Mouse (Mus musculus): ENCODE data around the gene Brsk2. TPM values are rescaled to one million over a fixed set of nuclear protein-coding genes. Genes with fewer than 3 reads are reported as not detected.

Brsk2 gene
- polyA plus RNA-seq, 1 experiment from 2014 or later: 0.49 TPM

DNA sequence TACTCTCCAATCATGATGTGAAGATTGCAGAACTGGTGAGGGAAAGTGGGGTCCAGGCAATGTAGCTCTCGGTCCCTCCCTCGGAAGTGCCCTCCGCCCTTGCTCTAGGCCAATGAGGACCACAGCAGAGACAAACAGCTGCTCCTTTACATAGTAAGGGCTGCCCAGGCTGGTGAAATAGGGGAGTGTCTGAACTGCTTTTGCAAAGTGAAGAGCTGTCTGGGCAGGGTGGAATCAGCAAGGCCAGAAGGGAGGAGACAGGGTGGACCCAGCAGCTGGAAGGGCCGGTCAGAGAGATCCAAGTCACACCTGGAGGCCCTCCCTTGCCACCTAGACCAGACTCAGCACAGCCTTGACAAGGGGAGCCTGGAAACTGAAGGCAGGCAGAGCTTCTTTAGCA lies 76.4 kb downstream of the Brsk2 start:
- DNase-seq (ENCODE audit: low spot score) (no peak), ATAC-seq (ENCODE audit: insufficient number of reproducible peaks, low FRiP score, low TSS enrichment, low read depth) (no peak)
- Histone ChIP-seq H3K27ac (replicated peaks; ENCODE audit: low read depth, low read length) (no peak overlapping the region), H3K4me2 (ENCODE audit: low read depth, severe bottlenecking) (no peak overlapping the region), H3K4me1 (ENCODE audit: control insufficient read depth, insufficient read depth, low read length) (no peaks in the 10 kb centered on the region), H3K4me3 (ENCODE audit: low read depth, low read length) (no peak overlapping the region), H3K36me3 (ENCODE audit: control insufficient read depth, insufficient read depth, low read length) (no peaks in the 10 kb centered on the region), H3K27me3 (ENCODE audit: control insufficient read depth, insufficient read depth, low read length) (no peaks in the 10 kb centered on the region), H3K9me3 (ENCODE audit: control insufficient read depth, low read length) (no peaks in the 10 kb centered on the region), H3K9ac (ENCODE audit: low read length) (no peak overlapping the region)
- 53% methylated on average over 4 of the region's 4 CpGs for whole genome bisulfite sequencing

DNA sequence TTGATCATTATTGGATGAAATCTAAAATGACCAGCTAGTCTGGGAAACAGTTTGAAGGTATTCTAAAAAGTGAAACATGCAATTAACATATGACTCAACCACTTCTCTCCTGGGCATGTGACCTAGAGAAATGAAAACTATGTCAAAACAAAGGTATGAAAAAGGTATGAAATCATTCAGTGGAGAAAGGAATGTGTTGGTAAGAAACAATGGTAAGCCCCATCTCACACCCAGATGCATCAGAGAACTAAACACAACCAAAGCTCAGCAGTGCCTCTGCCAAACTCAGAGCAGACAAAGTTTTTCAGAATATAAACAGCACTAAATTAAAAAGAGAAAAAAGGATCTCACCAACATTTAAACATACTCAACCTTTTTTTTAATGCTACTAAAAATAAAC lies 80.5 kb downstream of the Brsk2 start:
- no peak for ATAC-seq (ENCODE audit: insufficient number of reproducible peaks, low FRiP score, low TSS enrichment, low read depth)
- H3K27me3 ChIP-seq (ENCODE audit: control insufficient read depth, insufficient read depth, low read length): no peaks in the 10 kb centered on the region
- no peak overlapping the region for H3K4me2 ChIP-seq (ENCODE audit: low read depth, severe bottlenecking)
- H3K27ac ChIP-seq (replicated peaks; ENCODE audit: low read depth, low read length): no peak overlapping the region
- no peaks in the 10 kb centered on the region for H3K9me3 ChIP-seq (ENCODE audit: control insufficient read depth, low read length)
- no peaks in the 10 kb centered on the region for H3K4me1 ChIP-seq (ENCODE audit: control insufficient read depth, insufficient read depth, low read length)
- no peak for DNase-seq (ENCODE audit: low spot score)
- no peaks in the 10 kb centered on the region for H3K36me3 ChIP-seq (ENCODE audit: control insufficient read depth, insufficient read depth, low read length)
- H3K4me3 ChIP-seq (ENCODE audit: low read depth, low read length): no peak overlapping the region
- H3K9ac ChIP-seq (ENCODE audit: low read length): no peak overlapping the region

DNA sequence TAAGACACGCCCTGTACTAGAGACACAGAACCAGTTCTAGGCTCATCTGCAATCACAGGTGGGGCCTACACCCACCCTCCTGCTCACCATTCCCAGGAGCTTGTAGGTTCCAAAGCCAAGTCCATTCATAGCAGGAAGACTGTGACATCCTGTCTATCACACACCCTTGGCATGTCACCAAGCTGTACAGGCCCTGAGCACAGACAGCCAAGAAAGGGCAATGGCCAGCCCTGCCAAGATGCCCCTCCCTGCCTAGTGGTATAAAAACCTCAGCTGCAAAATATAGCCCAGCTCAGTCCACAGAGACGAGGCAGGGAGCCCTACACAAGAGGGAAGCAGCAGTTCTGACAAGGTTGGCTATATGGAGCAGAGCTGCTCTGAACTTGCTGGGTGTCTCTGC lies 84.6 kb downstream of the Brsk2 start:
- DNase-seq (ENCODE audit: low spot score) (no peak), ATAC-seq (ENCODE audit: insufficient number of reproducible peaks, low FRiP score, low TSS enrichment, low read depth) (no peak)
- no peaks in the 10 kb centered on the region for H3K4me1 ChIP-seq (ENCODE audit: control insufficient read depth, insufficient read depth, low read length)
- H3K27me3 ChIP-seq (ENCODE audit: control insufficient read depth, insufficient read depth, low read length): no peaks in the 10 kb centered on the region
- no peak overlapping the region for H3K4me2 ChIP-seq (ENCODE audit: low read depth, severe bottlenecking)
- no peaks in the 10 kb centered on the region for H3K36me3 ChIP-seq (ENCODE audit: control insufficient read depth, insufficient read depth, low read length)
- 88% methylated on average over 2 of the region's 2 CpGs for whole genome bisulfite sequencing
- H3K27ac ChIP-seq (replicated peaks; ENCODE audit: low read depth, low read length): no peak overlapping the region
- no peak overlapping the region for H3K9ac ChIP-seq (ENCODE audit: low read length)
- H3K9me3 ChIP-seq (ENCODE audit: control insufficient read depth, low read length): no peaks in the 10 kb centered on the region
- no peak overlapping the region for H3K4me3 ChIP-seq (ENCODE audit: low read depth, low read length)

DNA sequence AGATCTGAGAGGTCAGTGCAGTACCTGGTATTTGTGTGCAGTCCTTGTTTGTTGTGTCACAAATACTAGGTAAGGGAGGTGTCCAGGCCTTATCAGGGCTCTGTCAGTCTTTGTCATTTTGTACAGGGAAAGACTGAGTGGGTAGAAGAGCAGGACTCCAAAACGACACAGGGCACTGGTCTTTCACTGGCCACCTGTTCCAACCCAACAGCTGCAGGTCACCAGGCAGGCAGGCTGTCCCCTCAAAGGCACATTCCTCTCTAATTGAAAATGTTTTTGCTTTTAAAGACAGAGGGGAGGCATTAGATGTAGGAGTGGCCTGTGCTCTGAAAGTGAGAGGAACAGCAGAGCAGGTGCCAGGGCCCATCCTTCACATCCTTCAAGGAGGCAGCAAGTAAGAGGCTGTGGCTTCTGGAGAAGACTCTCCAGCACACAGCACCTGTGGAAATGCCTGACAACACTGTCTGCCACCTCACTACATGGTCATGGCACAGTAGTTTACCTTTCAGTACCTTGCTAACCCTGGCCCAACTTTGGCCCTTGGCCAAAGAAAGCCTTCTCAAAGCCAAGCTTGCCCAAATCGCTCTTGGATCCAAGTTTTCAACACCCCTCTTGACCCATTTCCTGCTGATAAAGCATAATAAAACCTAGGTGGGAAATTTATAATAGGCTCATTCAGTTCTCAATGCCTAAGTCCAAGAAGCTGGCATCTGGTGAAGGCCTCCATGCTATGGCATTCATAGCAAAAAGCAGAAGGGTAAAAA lies 85.7 kb downstream of the Brsk2 start:
- ATAC-seq (ENCODE audit: insufficient number of reproducible peaks, low FRiP score, low TSS enrichment, low read depth): no peak

DNA sequence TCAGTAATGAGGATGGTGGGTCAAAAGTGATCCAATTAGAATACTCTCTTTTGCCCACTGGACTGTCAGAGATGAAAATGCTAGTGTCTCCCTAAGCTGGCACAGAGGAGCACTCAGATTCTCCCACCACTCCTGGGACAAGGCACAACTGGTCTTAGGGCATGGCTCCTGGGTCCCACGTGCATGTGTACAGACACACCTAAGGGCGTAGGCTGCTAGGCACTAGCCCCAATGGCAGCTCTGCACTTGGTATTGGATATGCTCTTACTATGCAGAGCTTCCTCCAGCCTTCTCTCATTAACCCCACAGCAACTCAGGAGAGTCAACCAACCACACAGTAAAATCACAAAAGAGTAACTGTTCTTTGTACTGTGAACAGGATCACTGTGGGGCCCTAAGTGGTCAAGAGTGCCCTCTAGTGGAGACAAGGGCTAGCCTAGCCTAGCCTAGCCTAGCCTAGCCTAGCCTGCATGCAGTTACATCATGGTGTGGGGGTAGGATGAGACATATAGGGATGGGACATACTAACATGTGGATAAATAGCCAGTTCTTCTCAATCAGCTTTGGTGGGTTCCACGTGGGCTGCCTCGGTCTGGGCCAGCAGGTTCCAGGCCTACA lies 88.1 kb downstream of the Brsk2 start:
- 73% methylated on average over 4 of the region's 4 CpGs for WGBS
- DNase-seq (ENCODE audit: low spot score): peak; percentile 47
- no peaks in the 10 kb centered on the region for H3K36me3 ChIP-seq (ENCODE audit: control insufficient read depth, insufficient read depth, low read length)
- H3K9me3 ChIP-seq (ENCODE audit: control insufficient read depth, low read length): no peaks in the 10 kb centered on the region
- no peak overlapping the region for H3K4me3 ChIP-seq (ENCODE audit: low read depth, low read length)
- no peak for ATAC-seq (ENCODE audit: insufficient number of reproducible peaks, low FRiP score, low TSS enrichment, low read depth)
- no peak overlapping the region for H3K9ac ChIP-seq (ENCODE audit: low read length)
- H3K27me3 ChIP-seq (ENCODE audit: control insufficient read depth, insufficient read depth, low read length): no peaks in the 10 kb centered on the region
- H3K4me1 ChIP-seq (ENCODE audit: control insufficient read depth, insufficient read depth, low read length): no peaks in the 10 kb centered on the region
- no peak overlapping the region for H3K27ac ChIP-seq (replicated peaks; ENCODE audit: low read depth, low read length)
- H3K4me2 ChIP-seq (ENCODE audit: low read depth, severe bottlenecking): no peak overlapping the region

More for the DNA sequence above, 85.7 kb downstream of the Brsk2 start:
- H3K4me1 ChIP-seq (ENCODE audit: control insufficient read depth, insufficient read depth, low read length): no peaks in the 10 kb centered on the region
- H3K4me3 ChIP-seq (ENCODE audit: low read depth, low read length): no peak overlapping the region
- H3K36me3 ChIP-seq (ENCODE audit: control insufficient read depth, insufficient read depth, low read length): no peaks in the 10 kb centered on the region
- no peak overlapping the region for H3K9ac ChIP-seq (ENCODE audit: low read length)
- H3K27ac ChIP-seq (replicated peaks; ENCODE audit: low read depth, low read length): no peak overlapping the region
- no peaks in the 10 kb centered on the region for H3K27me3 ChIP-seq (ENCODE audit: control insufficient read depth, insufficient read depth, low read length)
- no peaks in the 10 kb centered on the region for H3K9me3 ChIP-seq (ENCODE audit: control insufficient read depth, low read length)
- DNase-seq (ENCODE audit: low spot score): no peak
- 60% methylated on average over 2 of the region's 2 CpGs for WGBS
- H3K4me2 ChIP-seq (ENCODE audit: low read depth, severe bottlenecking): no peak overlapping the region

DNA sequence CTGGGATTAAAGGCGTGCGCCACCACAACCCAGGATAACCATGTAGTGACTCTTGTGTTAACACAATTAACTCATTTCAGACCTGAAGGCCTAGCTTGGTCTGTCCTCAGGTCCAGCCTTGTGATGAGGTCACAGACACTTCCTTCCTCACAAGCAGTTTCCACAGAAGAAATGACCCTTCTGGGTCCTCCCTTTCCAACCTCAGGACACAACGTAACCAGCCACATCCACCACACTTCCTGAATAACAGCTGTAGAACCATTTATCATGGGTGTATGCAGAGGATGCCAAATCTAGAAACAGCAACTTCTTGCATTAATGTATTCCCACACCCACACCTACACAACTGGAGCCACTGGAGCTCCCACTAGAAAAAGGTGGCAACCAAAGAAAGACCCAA lies 91.2 kb downstream of the Brsk2 start:
- WGBS: 92% methylated on average over 3 of the region's 3 CpGs
- ATAC-seq (ENCODE audit: insufficient number of reproducible peaks, low FRiP score, low TSS enrichment, low read depth) (no peak), DNase-seq (ENCODE audit: low spot score) (no peak)
- Histone ChIP-seq H3K9ac (ENCODE audit: low read length) (no peak overlapping the region), H3K27me3 (ENCODE audit: control insufficient read depth, insufficient read depth, low read length) (no peaks in the 10 kb centered on the region), H3K27ac (replicated peaks; ENCODE audit: low read depth, low read length) (no peak overlapping the region), H3K36me3 (ENCODE audit: control insufficient read depth, insufficient read depth, low read length) (no peaks in the 10 kb centered on the region), H3K4me1 (ENCODE audit: control insufficient read depth, insufficient read depth, low read length) (no peaks in the 10 kb centered on the region), H3K4me2 (ENCODE audit: low read depth, severe bottlenecking) (no peak overlapping the region), H3K4me3 (ENCODE audit: low read depth, low read length) (no peak overlapping the region), H3K9me3 (ENCODE audit: control insufficient read depth, low read length) (no peaks in the 10 kb centered on the region)

DNA sequence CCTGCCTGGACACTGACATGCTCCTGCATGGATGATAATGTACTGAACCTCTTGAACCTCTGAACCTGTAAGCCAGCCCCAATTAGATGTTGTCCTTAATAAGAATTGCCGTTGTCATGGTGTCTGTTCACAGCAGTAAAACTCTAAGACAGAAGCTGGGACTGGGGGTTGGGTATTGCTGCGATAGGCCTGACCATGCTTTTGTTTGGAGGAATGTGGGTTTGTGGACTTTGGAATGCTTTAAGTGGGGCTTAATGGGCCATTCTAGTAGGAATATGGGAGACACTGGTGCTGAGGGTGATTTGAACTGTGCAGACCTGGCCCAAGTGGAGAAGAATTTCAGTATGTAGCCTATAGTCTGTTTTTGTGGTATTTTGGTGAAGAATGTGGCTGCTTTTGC lies 95.8 kb downstream of the Brsk2 start:
- DNase-seq (ENCODE audit: low spot score) (no peak), ATAC-seq (ENCODE audit: insufficient number of reproducible peaks, low FRiP score, low TSS enrichment, low read depth) (no peak)
- Histone ChIP-seq H3K9ac (ENCODE audit: low read length) (no peak overlapping the region), H3K4me2 (ENCODE audit: low read depth, severe bottlenecking) (no peak overlapping the region), H3K27ac (replicated peaks; ENCODE audit: low read depth, low read length) (no peak overlapping the region), H3K27me3 (ENCODE audit: control insufficient read depth, insufficient read depth, low read length) (no peaks in the 10 kb centered on the region), H3K4me1 (ENCODE audit: control insufficient read depth, insufficient read depth, low read length) (no peaks in the 10 kb centered on the region), H3K4me3 (ENCODE audit: low read depth, low read length) (no peak overlapping the region), H3K36me3 (ENCODE audit: control insufficient read depth, insufficient read depth, low read length) (no peaks in the 10 kb centered on the region), H3K9me3 (ENCODE audit: control insufficient read depth, low read length) (no peaks in the 10 kb centered on the region)
- WGBS: 51% methylated on average over 2 of the region's 2 CpGs

DNA sequence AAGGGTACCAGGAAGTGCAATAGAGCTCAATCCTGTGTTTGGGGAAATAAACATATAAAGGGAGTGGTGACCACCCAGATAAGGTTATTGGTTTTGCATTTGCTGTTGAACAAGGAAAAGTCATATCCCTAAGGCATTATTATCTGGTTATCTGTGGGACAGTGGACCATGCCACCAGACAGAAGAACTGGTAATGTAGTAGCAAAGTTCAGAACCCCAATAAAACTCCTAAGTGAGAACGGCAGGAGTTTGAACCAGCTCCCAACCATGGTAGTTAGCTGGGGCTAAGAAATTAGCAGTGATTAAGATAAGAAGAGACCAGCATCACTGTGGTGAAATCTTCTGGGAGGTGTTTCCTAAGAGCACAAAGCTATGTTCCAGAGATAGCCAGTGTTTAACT lies 96.4 kb downstream of the Brsk2 start:
- Histone ChIP-seq H3K9me3 (ENCODE audit: control insufficient read depth, low read length) (no peaks in the 10 kb centered on the region), H3K4me3 (ENCODE audit: low read depth, low read length) (no peak overlapping the region), H3K27me3 (ENCODE audit: control insufficient read depth, insufficient read depth, low read length) (no peaks in the 10 kb centered on the region), H3K4me2 (ENCODE audit: low read depth, severe bottlenecking) (no peak overlapping the region), H3K4me1 (ENCODE audit: control insufficient read depth, insufficient read depth, low read length) (no peaks in the 10 kb centered on the region), H3K9ac (ENCODE audit: low read length) (no peak overlapping the region), H3K36me3 (ENCODE audit: control insufficient read depth, insufficient read depth, low read length) (no peaks in the 10 kb centered on the region), H3K27ac (replicated peaks; ENCODE audit: low read depth, low read length) (no peak overlapping the region)
- DNase-seq (ENCODE audit: low spot score): no peak
- no peak for ATAC-seq (ENCODE audit: insufficient number of reproducible peaks, low FRiP score, low TSS enrichment, low read depth)
- 53% methylated on average over 1 of the region's 1 CpGs for WGBS

DNA sequence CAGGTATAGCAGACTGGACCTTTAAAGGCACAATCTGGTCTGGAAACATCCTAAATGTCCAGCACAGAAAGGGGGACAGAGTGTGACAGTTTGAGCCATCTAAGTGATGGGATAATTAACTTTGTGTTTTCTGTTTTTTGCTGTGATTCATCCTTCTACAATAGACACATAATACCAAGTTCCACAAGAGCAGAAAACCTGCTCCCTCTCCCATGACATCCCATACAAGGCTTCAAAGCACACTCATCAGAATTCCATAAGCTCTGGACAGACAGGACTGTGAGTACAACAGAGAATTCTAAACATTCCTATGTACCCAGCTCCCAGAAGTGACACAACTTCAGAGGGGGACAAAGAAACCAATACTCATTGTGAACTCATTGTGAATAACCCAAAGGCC lies 101.0 kb downstream of the Brsk2 start:
- ATAC-seq (ENCODE audit: insufficient number of reproducible peaks, low FRiP score, low TSS enrichment, low read depth): no peak
- H3K27ac ChIP-seq (replicated peaks; ENCODE audit: low read depth, low read length): no peak overlapping the region
- H3K4me1 ChIP-seq (ENCODE audit: control insufficient read depth, insufficient read depth, low read length): no peaks in the 10 kb centered on the region
- DNase-seq (ENCODE audit: low spot score): no peak
- H3K36me3 ChIP-seq (ENCODE audit: control insufficient read depth, insufficient read depth, low read length): no peaks in the 10 kb centered on the region
- no peak overlapping the region for H3K4me2 ChIP-seq (ENCODE audit: low read depth, severe bottlenecking)
- no peaks in the 10 kb centered on the region for H3K9me3 ChIP-seq (ENCODE audit: control insufficient read depth, low read length)
- H3K4me3 ChIP-seq (ENCODE audit: low read depth, low read length): no peak overlapping the region
- H3K27me3 ChIP-seq (ENCODE audit: control insufficient read depth, insufficient read depth, low read length): no peaks in the 10 kb centered on the region
- no peak overlapping the region for H3K9ac ChIP-seq (ENCODE audit: low read length)

Measured in limb, embryonic 11.5 days (tissue).